Mouse (Mus musculus): ENCODE results near the gene Btbd9. TPM values are rescaled to one million over a fixed set of nuclear protein-coding genes. Genes with fewer than 3 reads are reported as not detected.

Btbd9 gene
- polyA plus RNA-seq, 2 experiments, result 18.3 to 46.9 TPM

- Histone ChIP-seq H3K4me1 (ENCODE audit: control insufficient read depth, insufficient read depth, low read length) (peaks cover 27% of the 10 kb centered on the region), H3K27me3 (ENCODE audit: control insufficient read depth, insufficient read depth, low read length) (no peaks in the 10 kb centered on the region), H3K4me3 (replicated peaks; ENCODE audit: low read length) (no peak overlapping the region), H3K36me3 (ENCODE audit: control insufficient read depth, insufficient read depth, low read length) (peaks cover 5% of the 10 kb centered on the region; the same call in 1 of the 2 replicates), H3K27ac (replicated peaks; ENCODE audit: low read depth, low read length) (no peak overlapping the region), H3K4me2 (replicated peaks; ENCODE audit: low read depth, low read length, severe bottlenecking) (no peak overlapping the region), H3K9ac (ENCODE audit: low read depth, low read length, severe bottlenecking) (no peak overlapping the region), H3K9me3 (ENCODE audit: control insufficient read depth, low read length) (no peaks in the 10 kb centered on the region)
- 75% methylated on average over 11 of the region's 11 CpGs for WGBS
- no peak for DNase-seq (ENCODE audit: low spot score)
- ATAC-seq (ENCODE audit: low FRiP score, low read depth), result no peak
- no peak for TF ChIP-seq POLR2A (IDR thresholded peaks at IDR 0.05; ENCODE audit: borderline replicate concordance, extremely low read depth, insufficient read depth, insufficient read length)
Observed at GRCm38 (mm10) chr17:30191097-30191640, 385.1 kb downstream of the Btbd9 start.

- Histone ChIP-seq H3K4me2 (replicated peaks; ENCODE audit: low read depth, low read length, severe bottlenecking) (peak overlapping the region; percentile 15; the same call in 1 of the 2 replicates), H3K27ac (replicated peaks; ENCODE audit: low read depth, low read length) (no peak overlapping the region), H3K36me3 (ENCODE audit: control insufficient read depth, insufficient read depth, low read length) (peaks cover 5% of the 10 kb centered on the region; the same call in 1 of the 2 replicates), H3K9me3 (ENCODE audit: control insufficient read depth, low read length) (no peaks in the 10 kb centered on the region), H3K4me1 (ENCODE audit: control insufficient read depth, insufficient read depth, low read length) (peaks cover 27% of the 10 kb centered on the region), H3K4me3 (replicated peaks; ENCODE audit: low read length) (no peak overlapping the region), H3K9ac (ENCODE audit: low read depth, low read length, severe bottlenecking) (no peak overlapping the region), H3K27me3 (ENCODE audit: control insufficient read depth, insufficient read depth, low read length) (no peaks in the 10 kb centered on the region)
- no peak for DNase-seq (ENCODE audit: low spot score)
- 18% methylated on average over 20 of the region's 20 CpGs for WGBS
- TF ChIP-seq POLR2A (IDR thresholded peaks at IDR 0.05; ENCODE audit: borderline replicate concordance, extremely low read depth, insufficient read depth, insufficient read length), result no peak
- ATAC-seq (ENCODE audit: low FRiP score, low read depth), result no peak; the same call in 1 of the 2 replicates
Observed at GRCm38 (mm10) chr17:30188031-30188981, 388.0 kb downstream of the Btbd9 start.

DNA sequence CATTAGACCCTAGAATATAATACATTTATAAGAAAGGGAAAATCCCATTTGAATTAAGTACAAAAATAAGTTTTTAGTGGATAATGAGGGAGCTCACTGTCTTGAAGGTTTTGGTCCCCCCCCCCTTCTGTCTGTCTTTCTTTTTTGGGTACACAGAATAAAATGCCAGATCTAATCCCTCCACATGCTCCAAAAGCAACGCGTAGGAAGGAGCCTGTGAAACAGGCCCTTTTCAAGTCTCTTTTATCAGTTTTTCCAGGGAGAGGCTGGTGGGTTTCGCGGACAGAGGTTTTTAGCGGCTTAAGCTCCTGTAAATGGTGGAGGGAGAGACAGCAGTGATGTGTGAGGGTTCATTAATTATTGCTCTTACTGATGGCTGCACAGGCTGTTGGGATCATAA lies 388.7 kb downstream of the Btbd9 start:
- Histone ChIP-seq H3K9ac (ENCODE audit: low read depth, low read length, severe bottlenecking) (no peak overlapping the region), H3K36me3 (ENCODE audit: control insufficient read depth, insufficient read depth, low read length) (peaks cover 1% of the 10 kb centered on the region; the same call in 1 of the 2 replicates), H3K27ac (replicated peaks; ENCODE audit: low read depth, low read length) (no peak overlapping the region), H3K4me2 (replicated peaks; ENCODE audit: low read depth, low read length, severe bottlenecking) (no peak overlapping the region), H3K4me1 (ENCODE audit: control insufficient read depth, insufficient read depth, low read length) (peaks cover 27% of the 10 kb centered on the region), H3K4me3 (replicated peaks; ENCODE audit: low read length) (no peak overlapping the region), H3K9me3 (ENCODE audit: control insufficient read depth, low read length) (no peaks in the 10 kb centered on the region), H3K27me3 (ENCODE audit: control insufficient read depth, insufficient read depth, low read length) (no peaks in the 10 kb centered on the region)
- DNase-seq (ENCODE audit: low spot score) (no peak), ATAC-seq (ENCODE audit: low FRiP score, low read depth) (no peak)
- WGBS, result 30% methylated on average over 5 of the region's 5 CpGs
- no peak for TF ChIP-seq POLR2A (IDR thresholded peaks at IDR 0.05; ENCODE audit: borderline replicate concordance, extremely low read depth, insufficient read depth, insufficient read length)

DNA sequence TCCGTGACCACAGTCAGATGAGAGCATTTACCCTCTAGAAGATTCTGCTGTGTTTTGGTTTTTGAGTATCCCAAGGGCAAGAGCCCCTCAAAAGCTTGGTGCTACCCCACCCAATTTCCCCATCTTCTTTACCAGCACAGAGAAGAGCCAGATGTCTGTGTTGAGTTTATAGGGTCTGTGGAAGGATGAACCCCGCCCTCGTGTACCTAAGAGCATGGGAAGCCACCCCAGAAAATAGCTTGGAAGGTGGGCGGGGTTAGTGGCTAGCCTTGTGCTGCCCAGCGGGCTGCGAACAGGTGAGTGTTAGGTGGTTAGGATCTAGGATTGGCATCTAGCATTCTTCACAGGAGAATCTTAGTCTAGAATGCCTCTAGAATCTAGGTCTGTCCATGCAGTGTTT lies 389.1 kb downstream of the Btbd9 start:
- peaks cover 27% of the 10 kb centered on the region for H3K4me1 ChIP-seq (ENCODE audit: control insufficient read depth, insufficient read depth, low read length)
- DNase-seq (ENCODE audit: low spot score) (no peak), ATAC-seq (ENCODE audit: low FRiP score, low read depth) (no peak)
- WGBS, result 81% methylated on average over 6 of the region's 6 CpGs
- no peaks in the 10 kb centered on the region for H3K9me3 ChIP-seq (ENCODE audit: control insufficient read depth, low read length)
- no peaks in the 10 kb centered on the region for H3K36me3 ChIP-seq (ENCODE audit: control insufficient read depth, insufficient read depth, low read length)
- H3K4me3 ChIP-seq (replicated peaks; ENCODE audit: low read length), result no peak overlapping the region
- no peak overlapping the region for H3K9ac ChIP-seq (ENCODE audit: low read depth, low read length, severe bottlenecking)
- H3K4me2 ChIP-seq (replicated peaks; ENCODE audit: low read depth, low read length, severe bottlenecking), result no peak overlapping the region
- H3K27ac ChIP-seq (replicated peaks; ENCODE audit: low read depth, low read length), result no peak overlapping the region
- no peaks in the 10 kb centered on the region for H3K27me3 ChIP-seq (ENCODE audit: control insufficient read depth, insufficient read depth, low read length)
- TF ChIP-seq POLR2A (IDR thresholded peaks at IDR 0.05; ENCODE audit: borderline replicate concordance, extremely low read depth, insufficient read depth, insufficient read length), result no peak

DNA sequence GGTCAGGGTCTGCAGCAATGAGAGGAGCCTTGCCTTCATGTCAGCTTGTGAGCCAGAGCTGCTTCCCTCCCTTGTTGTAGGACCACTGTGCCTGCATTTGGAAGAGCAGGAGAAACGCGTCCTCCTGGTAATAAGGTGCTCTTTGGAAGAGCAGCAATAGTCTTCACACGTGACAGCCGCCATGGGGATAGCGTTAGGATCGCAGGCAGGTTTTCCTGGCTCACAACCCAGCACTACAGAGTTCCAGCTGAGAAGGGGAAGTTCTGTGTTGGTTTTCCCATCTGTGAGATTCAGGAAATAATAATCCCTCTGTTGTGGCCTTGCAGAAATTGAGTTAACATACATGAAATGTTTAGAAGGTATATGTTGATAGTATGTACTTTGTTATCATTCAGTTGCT lies 392.7 kb downstream of the Btbd9 start:
- ATAC-seq (ENCODE audit: low FRiP score, low read depth), result no peak
- no peak for DNase-seq (ENCODE audit: low spot score)
- Histone ChIP-seq H3K4me2 (replicated peaks; ENCODE audit: low read depth, low read length, severe bottlenecking) (no peak overlapping the region), H3K4me3 (replicated peaks; ENCODE audit: low read length) (no peak overlapping the region), H3K9ac (ENCODE audit: low read depth, low read length, severe bottlenecking) (no peak overlapping the region), H3K9me3 (ENCODE audit: control insufficient read depth, low read length) (no peaks in the 10 kb centered on the region), H3K27ac (replicated peaks; ENCODE audit: low read depth, low read length) (no peak overlapping the region), H3K27me3 (ENCODE audit: control insufficient read depth, insufficient read depth, low read length) (no peaks in the 10 kb centered on the region), H3K4me1 (ENCODE audit: control insufficient read depth, insufficient read depth, low read length) (peaks cover 15% of the 10 kb centered on the region), H3K36me3 (ENCODE audit: control insufficient read depth, insufficient read depth, low read length) (no peaks in the 10 kb centered on the region)
- WGBS, result 78% methylated on average over 6 of the region's 6 CpGs
- no peak for TF ChIP-seq POLR2A (IDR thresholded peaks at IDR 0.05; ENCODE audit: borderline replicate concordance, extremely low read depth, insufficient read depth, insufficient read length)

All from limb, embryonic 14.5 days (tissue).